In the genomic region with DNA sequence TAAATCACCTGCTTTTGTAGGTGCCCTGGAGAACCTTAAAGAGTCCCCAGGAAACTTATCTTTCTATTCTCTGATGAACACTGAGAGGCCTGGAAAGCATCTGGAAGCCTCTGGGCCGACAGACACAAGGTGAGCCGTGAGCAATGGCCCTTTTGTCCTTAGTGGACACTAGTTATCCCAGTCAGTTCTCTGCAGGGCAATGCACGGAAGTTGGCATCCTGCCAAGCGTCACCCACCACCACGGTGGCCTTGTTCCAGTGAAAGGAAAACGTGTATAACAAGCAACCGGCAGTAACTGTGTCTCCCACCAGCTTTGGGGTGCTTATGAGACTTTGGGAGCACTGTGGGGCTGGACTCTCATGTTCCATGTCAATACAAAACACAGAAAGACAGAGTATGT, we compare ENCODE assay signal across 12 mouse cellular contexts. TPM values are rescaled to one million over a fixed set of nuclear protein-coding genes. Genes with fewer than 3 reads are reported as not detected.
A peak's percentile ranks its signal among the peaks of the same experiment; 100 is the strongest.
DNase-seq lines count a peak whose midpoint lies in the region; ATAC-seq and TF ChIP-seq lines count a peak whose summit lies in the region.
"Had no signal": no experiment of that assay in that cellular context is flagged by ENCODE, and none has a peak within 500 bp of the region (broad histone marks: within the 10 kb centered on the region; RNA-seq: fewer than 3 reads in every experiment).

No protein-coding gene starts in this region.

- no peak overlapping the region for H3K9ac ChIP-seq in forebrain, embryonic 16.5 days (replicated peaks; ENCODE audit: low read depth, low read length)
- H3K9ac ChIP-seq in forebrain, embryonic 11.5 days (ENCODE audit: low read length) = no peak overlapping the region
- no peak overlapping the region for H3K9ac ChIP-seq in liver, postnatal 0 days (replicated peaks)
- H3K9ac ChIP-seq in stomach, postnatal 0 days (ENCODE audit: low read length) = no peak overlapping the region
- H3K9ac ChIP-seq: embryonic facial prominence, embryonic 12.5 days; liver, embryonic 12.5 days had no signal

- H3K27me3 ChIP-seq in forebrain, embryonic 16.5 days (replicated peaks; ENCODE audit: control insufficient read depth, insufficient read depth, low read length) = no peaks in the 10 kb centered on the region
- H3K27me3 ChIP-seq in forebrain, embryonic 11.5 days (ENCODE audit: control insufficient read depth, insufficient read depth, low read length) = no peaks in the 10 kb centered on the region; the same call in 1 of the 2 replicates
- no peaks in the 10 kb centered on the region for H3K27me3 ChIP-seq in liver, postnatal 0 days (ENCODE audit: insufficient read depth, low read length)
- H3K27me3 ChIP-seq in stomach, postnatal 0 days (ENCODE audit: control insufficient read depth, insufficient read depth, low read length) = no peaks in the 10 kb centered on the region
- H3K27me3 ChIP-seq: embryonic facial prominence, embryonic 12.5 days; liver, embryonic 12.5 days had no signal

- TF ChIP-seq EP300 in liver, postnatal 0 days (IDR thresholded peaks at IDR 0.05; ENCODE audit: low read depth) = no peak
- TF ChIP-seq EP300 in stomach, postnatal 0 days (optimal IDR thresholded peaks at IDR 0.05) = no peak

- DNase-seq in forebrain, embryonic 11.5 days (ENCODE audit: low spot score) = no peak
- DNase-seq in layer of hippocampus, adult 2 months (ENCODE audit: low spot score in 2 of 2) = no peak
- no peak for DNase-seq in layer of hippocampus, adult 18-20 months (ENCODE audit: low spot score in 2 of 2)
- DNase-seq in 3T3-L1 (ENCODE audit: low read depth, low spot score) (peak; percentile 27), MN1 (ENCODE audit: low spot score) (peak; percentile 57)
- no peak for DNase-seq in liver, postnatal 0 days
- DNase-seq in stomach, postnatal 0 days (ENCODE audit: low spot score) = no peak
- DNase-seq: cerebellum, adult 11-12 months; gastrocnemius, postnatal 25 days had no signal

- H3K27ac ChIP-seq in forebrain, embryonic 16.5 days (ENCODE audit: low read length) = 0 out of 2 replicates have a peak overlapping the region, but pooled peaks have one; percentile 14
- H3K27ac ChIP-seq in forebrain, embryonic 11.5 days (ENCODE audit: low read depth, low read length) = no peak overlapping the region
- H3K27ac ChIP-seq in layer of hippocampus, adult 2 months = peak overlapping the region; percentile 79
- no peak overlapping the region for H3K27ac ChIP-seq in liver, postnatal 0 days (ENCODE audit: low read depth)
- H3K27ac ChIP-seq in stomach, postnatal 0 days (replicated peaks) = no peak overlapping the region
- H3K27ac ChIP-seq: embryonic facial prominence, embryonic 12.5 days; liver, embryonic 12.5 days had no signal

- peaks cover 32% of the 10 kb centered on the region for H3K4me1 ChIP-seq in forebrain, embryonic 16.5 days (replicated peaks; ENCODE audit: control insufficient read depth, insufficient read depth, low read length)
- H3K4me1 ChIP-seq in forebrain, embryonic 11.5 days (replicated peaks; ENCODE audit: control insufficient read depth, insufficient read depth, low read length) = peaks cover 11% of the 10 kb centered on the region
- peaks cover 15% of the 10 kb centered on the region for H3K4me1 ChIP-seq in liver, postnatal 0 days (ENCODE audit: insufficient read depth)
- H3K4me1 ChIP-seq in stomach, postnatal 0 days (replicated peaks; ENCODE audit: control insufficient read depth, insufficient read depth) = 0 out of 2 replicates have a peak, but pooled peaks cover 3% of the 10 kb centered on the region

- no peak for TF ChIP-seq CTCF in layer of hippocampus, adult 2 months (conservative IDR thresholded peaks at IDR 0.05)
- no peak for TF ChIP-seq CTCF in liver, postnatal 0 days (IDR thresholded peaks at IDR 0.05; ENCODE audit: low read depth)
- no peak for TF ChIP-seq CTCF in stomach, postnatal 0 days (IDR thresholded peaks at IDR 0.05; ENCODE audit: low read depth)

- ATAC-seq in forebrain, embryonic 16.5 days = no peak
- no peak for ATAC-seq in forebrain, embryonic 11.5 days (replicated peaks; ENCODE audit: low FRiP score)
- no peak for ATAC-seq in liver, postnatal 0 days
- no peak for ATAC-seq in stomach, postnatal 0 days (ENCODE audit: low FRiP score, low TSS enrichment)
- ATAC-seq: liver, embryonic 12.5 days had no signal

- H3K4me3 ChIP-seq in forebrain, embryonic 16.5 days (replicated peaks; ENCODE audit: low read length) = no peak overlapping the region
- no peak overlapping the region for H3K4me3 ChIP-seq in forebrain, embryonic 11.5 days (ENCODE audit: low read depth, low read length)
- no peak overlapping the region for H3K4me3 ChIP-seq in layer of hippocampus, adult 2 months
- no peak overlapping the region for H3K4me3 ChIP-seq in liver, postnatal 0 days (ENCODE audit: low read depth, low read length)
- no peak overlapping the region for H3K4me3 ChIP-seq in stomach, postnatal 0 days (ENCODE audit: low read depth, low read length)
- H3K4me3 ChIP-seq: embryonic facial prominence, embryonic 12.5 days; liver, embryonic 12.5 days had no signal

- WGBS in forebrain, embryonic 16.5 days = 29% methylated on average over 7 of the region's 7 CpGs
- WGBS in forebrain, embryonic 11.5 days = 80% methylated on average over 7 of the region's 7 CpGs
- 68% methylated on average over 7 of the region's 7 CpGs for WGBS in liver, postnatal 0 days (ENCODE audit: insufficient replicate concordance)
- whole genome bisulfite sequencing in stomach, postnatal 0 days = 58% methylated on average over 7 of the region's 7 CpGs

- H3K36me3 ChIP-seq in forebrain, embryonic 16.5 days (ENCODE audit: control insufficient read depth, insufficient read depth) = peaks cover 11% of the 10 kb centered on the region; the same call in 1 of the 2 replicates
- H3K36me3 ChIP-seq in forebrain, embryonic 11.5 days (ENCODE audit: control insufficient read depth, insufficient read depth, low read length) = peaks cover 3% of the 10 kb centered on the region; the same call in 1 of the 2 replicates
- H3K36me3 ChIP-seq in liver, postnatal 0 days (replicated peaks; ENCODE audit: insufficient read depth, low read length) = peaks cover 5% of the 10 kb centered on the region
- peaks cover 7% of the 10 kb centered on the region for H3K36me3 ChIP-seq in stomach, postnatal 0 days (ENCODE audit: control insufficient read depth, insufficient read depth, low read length)

- H3K4me2 ChIP-seq in forebrain, embryonic 16.5 days (ENCODE audit: low read length) = 0 out of 2 replicates have a peak overlapping the region, but pooled peaks have one; percentile 11
- no peak overlapping the region for H3K4me2 ChIP-seq in forebrain, embryonic 11.5 days (ENCODE audit: low read depth, low read length, severe bottlenecking)
- H3K4me2 ChIP-seq in liver, postnatal 0 days (ENCODE audit: low read depth, low read length) = no peak overlapping the region
- no peak overlapping the region for H3K4me2 ChIP-seq in stomach, postnatal 0 days (replicated peaks; ENCODE audit: low read depth)
- H3K4me2 ChIP-seq: embryonic facial prominence, embryonic 12.5 days; liver, embryonic 12.5 days had no signal

- no peaks in the 10 kb centered on the region for H3K9me3 ChIP-seq in forebrain, embryonic 16.5 days (ENCODE audit: control insufficient read depth, low read length)
- H3K9me3 ChIP-seq in forebrain, embryonic 11.5 days (ENCODE audit: control insufficient read depth, low read length) = no peaks in the 10 kb centered on the region
- no peaks in the 10 kb centered on the region for H3K9me3 ChIP-seq in liver, postnatal 0 days (ENCODE audit: low read length)
- no peaks in the 10 kb centered on the region for H3K9me3 ChIP-seq in stomach, postnatal 0 days (ENCODE audit: control insufficient read depth, low read length)
- H3K9me3 ChIP-seq: embryonic facial prominence, embryonic 12.5 days; liver, embryonic 12.5 days had no signal

RNA-seq across cellular contexts. Expression of a gene that starts 2.7 kb away (rescaled TPM):
- polyA plus RNA-seq in forebrain, embryonic 16.5 days (2015; fragmentation: Nextera tagmentation; extraction: Ambion mirVana) = 1,113 and 1,180 TPM in 2 replicates
- polyA plus RNA-seq in forebrain, embryonic 11.5 days (2014; fragmentation: Nextera tagmentation; extraction: Ambion mirVana) = 881 and 979 TPM in 2 replicates
- total RNA-seq in layer of hippocampus, adult 2 months (2021) = 100 to 1,000 TPM; 696 to 743 TPM
- total RNA-seq in layer of hippocampus, adult 18-20 months (2021) = 100 to 1,000 TPM; 759 to 778 TPM
- polyA plus RNA-seq in liver, postnatal 0 days (2015; fragmentation: Nextera tagmentation; extraction: Ambion mirVana) = 120 and 129 TPM in 2 replicates
- polyA plus RNA-seq in stomach, postnatal 0 days (2015; fragmentation: Nextera tagmentation; extraction: Ambion mirVana) = 394 and 400 TPM in 2 replicates

RNA-seq across cellular contexts. Expression of a gene that starts 34.2 kb away (rescaled TPM):
- 1.5 and 2.1 TPM in 2 replicates for polyA plus RNA-seq in forebrain, embryonic 16.5 days (2015; fragmentation: Nextera tagmentation; extraction: Ambion mirVana)
- 2.3 and 2.5 TPM in 2 replicates for polyA plus RNA-seq in forebrain, embryonic 11.5 days (2014; fragmentation: Nextera tagmentation; extraction: Ambion mirVana)
- 1 to 10 TPM; 1.5 to 2.1 TPM for total RNA-seq in layer of hippocampus, adult 2 months (2021)
- 1 to 10 TPM; 1.8 to 2.0 TPM for total RNA-seq in layer of hippocampus, adult 18-20 months (2021)
- polyA plus RNA-seq in liver, postnatal 0 days (2015; fragmentation: Nextera tagmentation; extraction: Ambion mirVana) = 2.1 and 2.9 TPM in 2 replicates
- 9.9 and 13.0 TPM in 2 replicates for polyA plus RNA-seq in stomach, postnatal 0 days (2015; fragmentation: Nextera tagmentation; extraction: Ambion mirVana)

Comparison
In these comparisons a context has a peak if more than half of its experiments do, and no peak if none do; other contexts are left out.
1. H3K27ac ChIP-seq: peak in forebrain, embryonic 16.5 days (single experiment) and layer of hippocampus, adult 2 months (single experiment); none in forebrain, embryonic 11.5 days (single experiment), liver, postnatal 0 days (single experiment) and stomach, postnatal 0 days (single experiment).
2. DNase-seq: peak in 3T3-L1 (single experiment) and MN1 (single experiment); none in forebrain, embryonic 11.5 days (single experiment), layer of hippocampus, adult 2 months (0 of 2), layer of hippocampus, adult 18-20 months (0 of 2), liver, postnatal 0 days (single experiment) and stomach, postnatal 0 days (single experiment).